Mouse (Mus musculus): ENCODE data around the gene Rad51d. TPM values are rescaled to one million over a fixed set of nuclear protein-coding genes. Genes with fewer than 3 reads are reported as not detected.
"Not testable (repeated sequence)": the region's sequence is repeated elsewhere in the genome, so short reads cannot be mapped to it uniquely, and the experiment has no call there.

The Rad51d gene
- polyA plus RNA-seq (2015; fragmentation: Nextera tagmentation; extraction: Ambion mirVana) = 10.6 and 11.7 TPM in 2 replicates

DNA sequence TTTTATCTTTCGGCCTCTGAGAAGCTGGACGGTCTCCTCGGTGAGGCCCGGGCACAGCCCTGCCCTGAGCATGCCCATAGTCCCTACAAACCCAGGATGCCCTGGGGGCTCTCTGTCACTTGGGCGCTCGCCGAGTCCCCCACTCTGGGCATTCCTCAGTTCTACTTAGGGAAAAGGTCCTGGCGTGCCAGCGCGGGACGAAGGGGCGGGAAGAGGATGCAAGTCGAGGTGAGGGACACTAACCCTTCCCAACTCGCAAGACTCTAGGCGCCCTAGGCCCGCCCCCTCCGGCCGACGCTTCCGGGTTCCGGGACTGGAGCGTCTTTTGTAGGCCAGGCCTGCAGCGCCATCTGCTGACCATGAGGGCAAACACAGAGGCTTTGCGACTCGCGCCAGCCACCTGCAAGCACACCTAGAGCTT lies at the start of gene Rad51d:
Gene Rad51d (minus strand): TSS at position 273 of the 421 bp plus-strand sequence.
- ATAC-seq (replicated peaks; ENCODE audit: low FRiP score, low read depth) (peak; percentile 88), DNase-seq (ENCODE audit: low spot score) (peak; percentile 96)
- H3K9me3 ChIP-seq (replicated peaks; ENCODE audit: low read length) = no peaks in the 10 kb centered on the region
- H3K9ac ChIP-seq (ENCODE audit: low read depth, low read length) = peak within 1 kb of the TSS; percentile 72
- H3K4me3 ChIP-seq (replicated peaks; ENCODE audit: low read depth, low read length) = peak within 1 kb of the TSS; percentile 63
- 0 out of 2 replicates have a peak, but pooled peaks cover 6% of the 10 kb centered on the region for H3K4me1 ChIP-seq (replicated peaks; ENCODE audit: insufficient read depth, low read length)
- peak; percentile 91 for TF ChIP-seq CTCF (IDR thresholded peaks at IDR 0.05; ENCODE audit: low read depth)
- no peaks in the 10 kb centered on the region for H3K36me3 ChIP-seq (ENCODE audit: insufficient read depth, low read length)
- H3K27me3 ChIP-seq (ENCODE audit: insufficient read depth, low read length) = no peaks in the 10 kb centered on the region
- WGBS = under 1% methylated on average over 25 of the region's 26 CpGs
- H3K4me2 ChIP-seq (ENCODE audit: low read length) = peak within 1 kb of the TSS; percentile 88
- H3K27ac ChIP-seq = peak within 1 kb of the TSS; percentile 82

DNA sequence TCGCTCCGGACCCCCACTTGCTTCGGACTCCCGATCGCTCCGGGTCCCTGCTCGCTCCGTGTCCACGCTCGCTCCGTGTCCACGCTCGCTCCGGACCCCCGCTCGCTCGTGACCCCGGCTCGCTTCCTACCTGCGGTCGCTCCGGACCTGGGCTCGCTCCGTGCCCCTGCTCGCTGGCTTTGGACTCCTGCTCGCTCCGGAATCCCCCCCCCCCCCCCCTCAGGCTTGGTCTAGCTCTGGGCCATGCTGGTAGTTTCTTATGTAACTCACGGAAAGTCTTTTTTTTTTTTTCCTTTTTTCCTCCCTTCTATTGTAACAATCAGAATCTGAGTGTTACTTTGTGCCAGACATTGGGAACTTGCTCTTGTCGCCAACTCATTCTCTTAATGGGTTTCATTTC lies 42.8 kb upstream of the Rad51d start:
- H3K36me3 ChIP-seq (ENCODE audit: insufficient read depth, low read length) = no peaks in the 10 kb centered on the region
- WGBS = under 1% methylated on average over 27 of the region's 29 CpGs
- H3K4me1 ChIP-seq (replicated peaks; ENCODE audit: insufficient read depth, low read length) = no peaks in the 10 kb centered on the region; the same call in 1 of the 2 replicates
- peak overlapping the region; percentile 51 for H3K4me3 ChIP-seq (replicated peaks; ENCODE audit: low read depth, low read length)
- H3K27ac ChIP-seq = no peak overlapping the region
- peaks cover 27% of the 10 kb centered on the region; the same call in 1 of the 2 replicates for H3K27me3 ChIP-seq (ENCODE audit: insufficient read depth, low read length)
- peak overlapping the region; percentile 83 for H3K4me2 ChIP-seq (ENCODE audit: low read length)
- DNase-seq (ENCODE audit: low spot score) (no peak), ATAC-seq (replicated peaks; ENCODE audit: low FRiP score, low read depth) (no peak)
- no peaks in the 10 kb centered on the region for H3K9me3 ChIP-seq (replicated peaks; ENCODE audit: low read length)
- H3K9ac ChIP-seq (ENCODE audit: low read depth, low read length) = peak overlapping the region; percentile 54
- no peak for TF ChIP-seq CTCF (IDR thresholded peaks at IDR 0.05; ENCODE audit: low read depth)

- Histone ChIP-seq H3K27me3 (ENCODE audit: insufficient read depth, low read length) (peaks cover 24% of the 10 kb centered on the region; the same call in 1 of the 2 replicates), H3K27ac (peak overlapping the region; percentile 64), H3K4me2 (ENCODE audit: low read length) (peak overlapping the region; percentile 83), H3K4me3 (replicated peaks; ENCODE audit: low read depth, low read length) (peak overlapping the region; percentile 51), H3K9ac (ENCODE audit: low read depth, low read length) (peak overlapping the region; percentile 70)
- DNase-seq (ENCODE audit: low spot score); H3K9me3 ChIP-seq (replicated peaks; ENCODE audit: low read length); H3K36me3 ChIP-seq (ENCODE audit: insufficient read depth, low read length); ATAC-seq (replicated peaks; ENCODE audit: low FRiP score, low read depth); H3K4me1 ChIP-seq (replicated peaks; ENCODE audit: insufficient read depth, low read length): not testable (repeated sequence)
- under 1% methylated on average over 113 of the region's 119 CpGs for WGBS
Observed at GRCm38 (mm10) chr11:82931671-82932450, 41.4 kb upstream of the Rad51d start.

GRCm38 (mm10) chr11:82931161-82931560 lies 40.7 kb upstream of the Rad51d start:
- Histone ChIP-seq H3K27ac (peak overlapping the region; percentile 64), H3K4me2 (ENCODE audit: low read length) (peak overlapping the region; percentile 83), H3K4me3 (replicated peaks; ENCODE audit: low read depth, low read length) (peak overlapping the region; percentile 51), H3K9ac (ENCODE audit: low read depth, low read length) (peak overlapping the region; percentile 70), H3K27me3 (ENCODE audit: insufficient read depth, low read length) (peaks cover 23% of the 10 kb centered on the region; the same call in 1 of the 2 replicates)
- H3K4me1 ChIP-seq (replicated peaks; ENCODE audit: insufficient read depth, low read length); H3K36me3 ChIP-seq (ENCODE audit: insufficient read depth, low read length); DNase-seq (ENCODE audit: low spot score); H3K9me3 ChIP-seq (replicated peaks; ENCODE audit: low read length); ATAC-seq (replicated peaks; ENCODE audit: low FRiP score, low read depth): not testable (repeated sequence)
- WGBS = under 1% methylated on average over 44 of the region's 63 CpGs

DNA sequence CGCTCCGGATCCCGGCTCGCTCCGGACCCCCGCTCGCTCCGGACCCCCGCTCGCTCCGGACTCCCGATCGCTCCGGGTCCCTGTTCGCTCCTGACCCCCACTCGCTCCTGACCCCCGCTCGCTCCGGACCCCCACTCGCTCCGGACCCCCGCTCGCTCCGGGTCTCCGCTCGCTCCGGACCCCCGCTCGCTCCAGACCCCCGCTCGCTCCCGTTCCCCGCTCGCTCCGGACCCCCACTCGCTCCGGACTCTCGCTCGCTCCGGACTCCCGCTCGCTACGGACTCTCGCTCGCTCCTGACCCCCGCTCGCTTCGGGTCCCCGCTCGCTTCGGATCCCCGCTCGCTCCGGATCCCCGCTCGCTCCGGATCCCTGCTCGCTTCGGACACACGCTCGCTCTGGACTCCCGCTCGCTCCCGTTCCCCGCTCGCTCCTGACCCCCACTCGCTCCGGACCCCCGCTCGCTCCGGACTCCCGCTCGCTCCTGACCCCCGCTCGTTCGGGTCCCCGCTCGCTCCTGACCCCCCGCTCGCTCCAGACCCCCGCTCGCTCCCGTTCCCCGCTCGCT lies 40.1 kb upstream of the Rad51d start:
- under 1% methylated on average over 76 of the region's 85 CpGs for WGBS
- H3K9me3 ChIP-seq (replicated peaks; ENCODE audit: low read length); H3K36me3 ChIP-seq (ENCODE audit: insufficient read depth, low read length); DNase-seq (ENCODE audit: low spot score); H3K4me1 ChIP-seq (replicated peaks; ENCODE audit: insufficient read depth, low read length); ATAC-seq (replicated peaks; ENCODE audit: low FRiP score, low read depth): not testable (repeated sequence)
- H3K4me3 ChIP-seq (replicated peaks; ENCODE audit: low read depth, low read length) = peak overlapping the region; percentile 51
- peak overlapping the region; percentile 83 for H3K4me2 ChIP-seq (ENCODE audit: low read length)
- 0 out of 2 replicates have a peak overlapping the region, but pooled peaks have one; percentile 11 for H3K27ac ChIP-seq
- H3K27me3 ChIP-seq (ENCODE audit: insufficient read depth, low read length) = peaks cover 17% of the 10 kb centered on the region; the same call in 1 of the 2 replicates
- peak overlapping the region; percentile 70 for H3K9ac ChIP-seq (ENCODE audit: low read depth, low read length)

- no peak for ATAC-seq (replicated peaks; ENCODE audit: low FRiP score, low read depth)
- Histone ChIP-seq H3K27ac (no peak overlapping the region), H3K9ac (ENCODE audit: low read depth, low read length) (no peak overlapping the region), H3K9me3 (replicated peaks; ENCODE audit: low read length) (no peaks in the 10 kb centered on the region), H3K4me3 (replicated peaks; ENCODE audit: low read depth, low read length) (no peak overlapping the region; the same call in 1 of the 2 replicates), H3K27me3 (ENCODE audit: insufficient read depth, low read length) (peaks cover 12% of the 10 kb centered on the region; the same call in 1 of the 2 replicates), H3K36me3 (ENCODE audit: insufficient read depth, low read length) (no peaks in the 10 kb centered on the region), H3K4me1 (replicated peaks; ENCODE audit: insufficient read depth, low read length) (no peaks in the 10 kb centered on the region; the same call in 1 of the 2 replicates), H3K4me2 (ENCODE audit: low read length) (peak overlapping the region; percentile 83; the same call in 1 of the 2 replicates)
- TF ChIP-seq CTCF (IDR thresholded peaks at IDR 0.05; ENCODE audit: low read depth) = no peak
- no peak for DNase-seq (ENCODE audit: low spot score)
- 58% methylated on average over 3 of the region's 3 CpGs for WGBS
Observed at GRCm38 (mm10) chr11:82929633-82929950, 39.2 kb upstream of the Rad51d start.
